Mouse (Mus musculus): Measurements from ENCODE around the gene Slc40a1. TPM values are rescaled to one million over a fixed set of nuclear protein-coding genes. Genes with fewer than 3 reads are reported as not detected.

The Slc40a1 gene
- polyA plus RNA-seq, 1 experiment from 2014 or later, result 472 TPM

- H3K27ac ChIP-seq, result no peak overlapping the region
- H3K36me3 ChIP-seq (ENCODE audit: inconsistent target), result peaks cover 75% of the 10 kb centered on the region
- H3K79me2 ChIP-seq (ENCODE audit: inconsistent target), result peaks cover 10% of the 10 kb centered on the region; the same call in 1 of the 2 replicates
- WGBS (ENCODE audit: missing documents), result 90% methylated on average over 3 of the region's 4 CpGs
- H3K4me3 ChIP-seq (ENCODE audit: inconsistent target), result no peak overlapping the region
Observed at GRCm38 (mm10) chr1:45914236-45914635, 12.1 kb downstream of the Slc40a1 start.

- no peak overlapping the region for H3K27ac ChIP-seq
Observed at GRCm38 (mm10) chr1:45905107-45905821, 21.1 kb downstream of the Slc40a1 start.

GRCm38 (mm10) chr1:45904161-45904560 lies 22.2 kb downstream of the Slc40a1 start:
- Histone ChIP-seq H3K79me2 (ENCODE audit: inconsistent target) (no peaks in the 10 kb centered on the region), H3K27ac (no peak overlapping the region)
- WGBS (ENCODE audit: missing documents), result 94% methylated on average over 3 of the region's 3 CpGs

More at GRCm38 (mm10) chr1:45905107-45905821, 21.1 kb downstream of the Slc40a1 start:
- 95% methylated on average over 5 of the region's 5 CpGs for WGBS (ENCODE audit: missing documents)
- no peaks in the 10 kb centered on the region for H3K79me2 ChIP-seq (ENCODE audit: inconsistent target)
- 0 out of 2 replicates have a peak, but pooled peaks cover 17% of the 10 kb centered on the region for H3K36me3 ChIP-seq (ENCODE audit: inconsistent target)
- H3K4me3 ChIP-seq (ENCODE audit: inconsistent target), result no peak overlapping the region

GRCm38 (mm10) chr1:45898044-45898443 lies 28.3 kb downstream of the Slc40a1 start:
- Histone ChIP-seq H3K36me3 (ENCODE audit: inconsistent target) (no peaks in the 10 kb centered on the region), H3K27ac (no peak overlapping the region), H3K4me3 (ENCODE audit: inconsistent target) (no peak overlapping the region), H3K79me2 (ENCODE audit: inconsistent target) (no peaks in the 10 kb centered on the region)
- 90% methylated on average over 1 of the region's 1 CpGs for WGBS (ENCODE audit: missing documents)

More at GRCm38 (mm10) chr1:45904161-45904560, 22.2 kb downstream of the Slc40a1 start:
- H3K36me3 ChIP-seq (ENCODE audit: inconsistent target), result 0 out of 2 replicates have a peak, but pooled peaks cover 10% of the 10 kb centered on the region
- H3K4me3 ChIP-seq (ENCODE audit: inconsistent target), result no peak overlapping the region

- 91% methylated on average over 6 of the region's 6 CpGs for WGBS (ENCODE audit: missing documents)
- Histone ChIP-seq H3K79me2 (ENCODE audit: inconsistent target) (no peaks in the 10 kb centered on the region), H3K36me3 (ENCODE audit: inconsistent target) (no peaks in the 10 kb centered on the region), H3K27ac (no peak overlapping the region), H3K4me3 (ENCODE audit: inconsistent target) (no peak overlapping the region)
Observed at GRCm38 (mm10) chr1:45894168-45894912, 32.0 kb downstream of the Slc40a1 start.

- Histone ChIP-seq H3K27ac (no peak overlapping the region), H3K36me3 (ENCODE audit: inconsistent target) (no peaks in the 10 kb centered on the region), H3K4me3 (ENCODE audit: inconsistent target) (no peak overlapping the region), H3K79me2 (ENCODE audit: inconsistent target) (no peaks in the 10 kb centered on the region)
- WGBS (ENCODE audit: missing documents), result 14% methylated on average over 2 of the region's 2 CpGs
Observed at GRCm38 (mm10) chr1:45891986-45892385, 34.3 kb downstream of the Slc40a1 start.

GRCm38 (mm10) chr1:45890173-45890572 lies 36.1 kb downstream of the Slc40a1 start, which contains the start of gene Gm5269:
Gene Gm5269, minus strand, starts transcription at chr1:45890273.
- no peaks in the 10 kb centered on the region for H3K36me3 ChIP-seq (ENCODE audit: inconsistent target)

GRCm38 (mm10) chr1:45886800-45887199 lies 39.5 kb downstream of the Slc40a1 start:
- Histone ChIP-seq H3K79me2 (ENCODE audit: inconsistent target) (no peaks in the 10 kb centered on the region), H3K36me3 (ENCODE audit: inconsistent target) (no peaks in the 10 kb centered on the region), H3K27ac (no peak overlapping the region), H3K4me3 (ENCODE audit: inconsistent target) (no peak overlapping the region)
- WGBS (ENCODE audit: missing documents), result 92% methylated on average over 9 of the region's 9 CpGs

More at GRCm38 (mm10) chr1:45890173-45890572, 36.1 kb downstream of the Slc40a1 start, which contains the start of gene Gm5269:
- Histone ChIP-seq H3K79me2 (ENCODE audit: inconsistent target) (no peaks in the 10 kb centered on the region), H3K27ac (no peak within 1 kb of the TSS), H3K4me3 (ENCODE audit: inconsistent target) (no peak within 1 kb of the TSS)

GRCm38 (mm10) chr1:45883378-45883777 lies 42.9 kb downstream of the Slc40a1 start:
- H3K79me2 ChIP-seq (ENCODE audit: inconsistent target), result no peaks in the 10 kb centered on the region
- no peaks in the 10 kb centered on the region for H3K36me3 ChIP-seq (ENCODE audit: inconsistent target)
- 0 out of 2 replicates have a peak overlapping the region, but pooled peaks have one; percentile 98 for H3K27ac ChIP-seq
- no peak overlapping the region for H3K4me3 ChIP-seq (ENCODE audit: inconsistent target)

- 62% methylated on average over 6 of the region's 6 CpGs for WGBS (ENCODE audit: missing documents)
- Histone ChIP-seq H3K36me3 (ENCODE audit: inconsistent target) (no peaks in the 10 kb centered on the region), H3K27ac (peak overlapping the region; percentile 98), H3K79me2 (ENCODE audit: inconsistent target) (no peaks in the 10 kb centered on the region), H3K4me3 (ENCODE audit: inconsistent target) (no peak overlapping the region)
Observed at GRCm38 (mm10) chr1:45882076-45882475, 44.2 kb downstream of the Slc40a1 start.

- no peak overlapping the region for H3K4me3 ChIP-seq (ENCODE audit: inconsistent target)
- no peaks in the 10 kb centered on the region for H3K79me2 ChIP-seq (ENCODE audit: inconsistent target)
- peak overlapping the region; percentile 98 for H3K27ac ChIP-seq
- H3K36me3 ChIP-seq (ENCODE audit: inconsistent target), result no peaks in the 10 kb centered on the region
- 6% methylated on average over 3 of the region's 3 CpGs for WGBS (ENCODE audit: missing documents)
Observed at GRCm38 (mm10) chr1:45881228-45881832, 45.0 kb downstream of the Slc40a1 start.

GRCm38 (mm10) chr1:45877463-45877862 lies 48.9 kb downstream of the Slc40a1 start:
- H3K4me3 ChIP-seq (ENCODE audit: inconsistent target), result no peak overlapping the region
- WGBS (ENCODE audit: missing documents), result 97% methylated on average over 3 of the region's 3 CpGs

GRCm38 (mm10) chr1:45876450-45877198 lies 49.7 kb downstream of the Slc40a1 start:
- Histone ChIP-seq H3K4me3 (ENCODE audit: inconsistent target) (no peak overlapping the region), H3K79me2 (ENCODE audit: inconsistent target) (no peaks in the 10 kb centered on the region), H3K27ac (no peak overlapping the region), H3K36me3 (ENCODE audit: inconsistent target) (no peaks in the 10 kb centered on the region)
- 95% methylated on average over 6 of the region's 6 CpGs for WGBS (ENCODE audit: missing documents)

More at GRCm38 (mm10) chr1:45877463-45877862, 48.9 kb downstream of the Slc40a1 start:
- no peaks in the 10 kb centered on the region for H3K79me2 ChIP-seq (ENCODE audit: inconsistent target)
- no peak overlapping the region for H3K27ac ChIP-seq
- no peaks in the 10 kb centered on the region for H3K36me3 ChIP-seq (ENCODE audit: inconsistent target)

GRCm38 (mm10) chr1:45875640-45876039 lies 50.7 kb downstream of the Slc40a1 start:
- Histone ChIP-seq H3K4me3 (ENCODE audit: inconsistent target) (no peak overlapping the region), H3K79me2 (ENCODE audit: inconsistent target) (no peaks in the 10 kb centered on the region), H3K36me3 (ENCODE audit: inconsistent target) (no peaks in the 10 kb centered on the region), H3K27ac (no peak overlapping the region)
- WGBS (ENCODE audit: missing documents), result 92% methylated on average over 2 of the region's 2 CpGs
